Mouse (Mus musculus): ENCODE results near the gene Plekhh2. TPM values are rescaled to one million over a fixed set of nuclear protein-coding genes. Genes with fewer than 3 reads are reported as not detected.

Plekhh2 gene
- polyA plus RNA-seq, 2 experiments: 0.22 to 0.37 TPM

GRCm38 (mm10) chr17:84611500-84611899 lies 99.8 kb downstream of the Plekhh2 start:
- Histone ChIP-seq H3K27ac (no peak overlapping the region), H3K27me3 (ENCODE audit: control insufficient read depth, insufficient read depth, low read length) (no peaks in the 10 kb centered on the region), H3K4me3 (ENCODE audit: insufficient read depth in 1 of 2, low read depth in 2 of 2, low read length in 2 of 2) (no peak overlapping the region), H3K9me3 (ENCODE audit: control insufficient read depth, low read length) (no peaks in the 10 kb centered on the region; the same call in 1 of the 2 replicates), H3K9ac (replicated peaks) (no peak overlapping the region), H3K4me2 (ENCODE audit: low read depth) (no peak overlapping the region), H3K36me3 (replicated peaks; ENCODE audit: control insufficient read depth, insufficient read depth, low read depth) (no peaks in the 10 kb centered on the region), H3K4me1 (replicated peaks; ENCODE audit: control insufficient read depth in 2 of 2, insufficient read depth in 2 of 2, low read length in 1 of 2) (no peaks in the 10 kb centered on the region)
- 66% methylated on average over 9 of the region's 9 CpGs for WGBS (ENCODE audit: insufficient replicate concordance)
- no peak for DNase-seq (ENCODE audit: low read depth in 3 of 3, low spot score in 3 of 3)
- TF ChIP-seq CTCF (IDR thresholded peaks at IDR 0.05; ENCODE audit: low read depth): no peak
- no peak for TF ChIP-seq EP300 (IDR thresholded peaks at IDR 0.05; ENCODE audit: low read depth)
- ATAC-seq (ENCODE audit: insufficient read depth): no peak

- H3K4me3 ChIP-seq (ENCODE audit: insufficient read depth in 1 of 2, low read depth in 2 of 2, low read length in 2 of 2): no peak overlapping the region
- H3K4me2 ChIP-seq (ENCODE audit: low read depth): no peak overlapping the region
- no peak for DNase-seq (ENCODE audit: low read depth in 3 of 3, low spot score in 3 of 3)
- H3K9ac ChIP-seq (replicated peaks): no peak overlapping the region
- ATAC-seq (ENCODE audit: insufficient read depth): no peak
- no peaks in the 10 kb centered on the region for H3K36me3 ChIP-seq (replicated peaks; ENCODE audit: control insufficient read depth, insufficient read depth, low read depth)
- no peaks in the 10 kb centered on the region for H3K27me3 ChIP-seq (ENCODE audit: control insufficient read depth, insufficient read depth, low read length)
- no peak overlapping the region for H3K27ac ChIP-seq
- H3K4me1 ChIP-seq (replicated peaks; ENCODE audit: control insufficient read depth in 2 of 2, insufficient read depth in 2 of 2, low read length in 1 of 2): no peaks in the 10 kb centered on the region
- no peaks in the 10 kb centered on the region; the same call in 1 of the 2 replicates for H3K9me3 ChIP-seq (ENCODE audit: control insufficient read depth, low read length)
- 45% methylated on average over 7 of the region's 7 CpGs for WGBS (ENCODE audit: insufficient replicate concordance)
- TF ChIP-seq EP300 (IDR thresholded peaks at IDR 0.05; ENCODE audit: low read depth) (no peak), CTCF (IDR thresholded peaks at IDR 0.05; ENCODE audit: low read depth) (no peak)
Measured at GRCm38 (mm10) chr17:84611971-84612370, 100.3 kb downstream of the Plekhh2 start.

GRCm38 (mm10) chr17:84615811-84616210 lies 104.1 kb downstream of the Plekhh2 start:
- no peak for ATAC-seq (ENCODE audit: insufficient read depth)
- H3K27me3 ChIP-seq (ENCODE audit: control insufficient read depth, insufficient read depth, low read length): no peaks in the 10 kb centered on the region
- no peak overlapping the region for H3K27ac ChIP-seq
- H3K36me3 ChIP-seq (replicated peaks; ENCODE audit: control insufficient read depth, insufficient read depth, low read depth): no peaks in the 10 kb centered on the region
- H3K4me3 ChIP-seq (ENCODE audit: insufficient read depth in 1 of 2, low read depth in 2 of 2, low read length in 2 of 2): no peak overlapping the region
- H3K9me3 ChIP-seq (ENCODE audit: control insufficient read depth, low read length): no peaks in the 10 kb centered on the region; the same call in 1 of the 2 replicates
- no peak overlapping the region for H3K9ac ChIP-seq (replicated peaks)
- WGBS (ENCODE audit: insufficient replicate concordance): 74% methylated on average over 11 of the region's 11 CpGs
- H3K4me1 ChIP-seq (replicated peaks; ENCODE audit: control insufficient read depth in 2 of 2, insufficient read depth in 2 of 2, low read length in 1 of 2): 0 out of 4 replicates have a peak, but pooled peaks cover 0 to 2% of the 10 kb centered on the region in 2 experiments
- TF ChIP-seq EP300 (IDR thresholded peaks at IDR 0.05; ENCODE audit: low read depth) (no peak), CTCF (IDR thresholded peaks at IDR 0.05; ENCODE audit: low read depth) (no peak)
- H3K4me2 ChIP-seq (ENCODE audit: low read depth): no peak overlapping the region
- DNase-seq (ENCODE audit: low read depth in 3 of 3, low spot score in 3 of 3): no peak

GRCm38 (mm10) chr17:84616526-84617074 lies 104.9 kb downstream of the Plekhh2 start:
- Histone ChIP-seq H3K9ac (replicated peaks) (no peak overlapping the region), H3K27me3 (ENCODE audit: control insufficient read depth, insufficient read depth, low read length) (no peaks in the 10 kb centered on the region), H3K4me3 (ENCODE audit: insufficient read depth in 1 of 2, low read depth in 2 of 2, low read length in 2 of 2) (no peak overlapping the region), H3K4me2 (ENCODE audit: low read depth) (no peak overlapping the region), H3K4me1 (replicated peaks; ENCODE audit: control insufficient read depth in 2 of 2, insufficient read depth in 2 of 2, low read length in 1 of 2) (0 out of 4 replicates have a peak, but pooled peaks cover 0 to 2% of the 10 kb centered on the region in 2 experiments), H3K27ac (no peak overlapping the region), H3K36me3 (replicated peaks; ENCODE audit: control insufficient read depth, insufficient read depth, low read depth) (no peaks in the 10 kb centered on the region), H3K9me3 (ENCODE audit: control insufficient read depth, low read length) (no peaks in the 10 kb centered on the region; the same call in 1 of the 2 replicates)
- TF ChIP-seq CTCF (IDR thresholded peaks at IDR 0.05; ENCODE audit: low read depth) (no peak), EP300 (IDR thresholded peaks at IDR 0.05; ENCODE audit: low read depth) (no peak)
- no peak for ATAC-seq (ENCODE audit: insufficient read depth)
- DNase-seq (ENCODE audit: low read depth in 3 of 3, low spot score in 3 of 3): no peak
- 60% methylated on average over 6 of the region's 6 CpGs for WGBS (ENCODE audit: insufficient replicate concordance)

GRCm38 (mm10) chr17:84617953-84618352 lies 106.3 kb downstream of the Plekhh2 start:
- ATAC-seq (ENCODE audit: insufficient read depth) (no peak), DNase-seq (ENCODE audit: low read depth in 3 of 3, low spot score in 3 of 3) (no peak)
- Histone ChIP-seq H3K9me3 (ENCODE audit: control insufficient read depth, low read length) (no peaks in the 10 kb centered on the region; the same call in 1 of the 2 replicates), H3K9ac (replicated peaks) (no peak overlapping the region), H3K27me3 (ENCODE audit: control insufficient read depth, insufficient read depth, low read length) (no peaks in the 10 kb centered on the region), H3K4me3 (ENCODE audit: insufficient read depth in 1 of 2, low read depth in 2 of 2, low read length in 2 of 2) (no peak overlapping the region), H3K4me1 (replicated peaks; ENCODE audit: control insufficient read depth in 2 of 2, insufficient read depth in 2 of 2, low read length in 1 of 2) (0 out of 4 replicates have a peak, but pooled peaks cover 0 to 2% of the 10 kb centered on the region in 2 experiments), H3K36me3 (replicated peaks; ENCODE audit: control insufficient read depth, insufficient read depth, low read depth) (no peaks in the 10 kb centered on the region), H3K27ac (no peak overlapping the region), H3K4me2 (ENCODE audit: low read depth) (no peak overlapping the region)
- WGBS (ENCODE audit: insufficient replicate concordance): 70% methylated on average over 6 of the region's 6 CpGs
- TF ChIP-seq CTCF (IDR thresholded peaks at IDR 0.05; ENCODE audit: low read depth): no peak
- TF ChIP-seq EP300 (IDR thresholded peaks at IDR 0.05; ENCODE audit: low read depth): no peak

Data from liver, embryonic 14.5 days (tissue).